Mouse (Mus musculus) thymus, adult 2 months (tissue): ENCODE data around the gene Cdhr3. TPM values are rescaled to one million over a fixed set of nuclear protein-coding genes. Genes with fewer than 3 reads are reported as not detected.

ENCODE experiments used
- DNase-seq: peaks from one replicate; pipeline ENCODE4 v3.0.0; 2021
- H3K27ac ChIP-seq: fragments of 200-500 bp; 2 replicates; pipeline ENCODE4 v1.5.1; 2012; ENCODE audit warnings: low read length, control low read depth; ENCODE audit not compliant: control insufficient read depth, insufficient read depth
- H3K27me3 ChIP-seq: fragments of 200-500 bp; 2 replicates; pipeline ENCODE4 v1.6.1; 2012; ENCODE audit warnings: mild to moderate bottlenecking, low read length, moderate library complexity, mixed read lengths; ENCODE audit not compliant: control insufficient read depth, insufficient read depth
- H3K36me3 ChIP-seq: fragments of 200-500 bp; 2 replicates; pipeline ENCODE4 v1.6.1; 2012; ENCODE audit warnings: mild to moderate bottlenecking, low read length, moderate library complexity; ENCODE audit not compliant: control insufficient read depth, insufficient read depth
- H3K4me1 ChIP-seq: fragments of 200-500 bp; replicated peaks from 2 replicates; pipeline ENCODE4 v1.6.1; 2012; ENCODE audit warnings: low read length; ENCODE audit not compliant: control insufficient read depth, insufficient read depth
- H3K4me3 ChIP-seq: fragments of 200-500 bp; 2 replicates; pipeline ENCODE4 v1.5.1; 2012; ENCODE audit warnings: mild to moderate bottlenecking, low read length, control low read depth, moderate library complexity; ENCODE audit not compliant: control insufficient read depth, insufficient read depth
- CTCF ChIP-seq: fragments of 200-500 bp; IDR thresholded peaks from 2 replicates; pipeline ENCODE4 v1.5.1; 2012; ENCODE audit warnings: mild to moderate bottlenecking, control low read depth, low read length, moderate library complexity, borderline replicate concordance; ENCODE audit not compliant: control insufficient read depth, poor library complexity, insufficient read depth; ENCODE audit errors: extremely low read depth
- POLR2A ChIP-seq: fragments of 200-500 bp; IDR thresholded peaks from 2 replicates; pipeline ENCODE4 v1.6.1; 2012; ENCODE audit warnings: mild to moderate bottlenecking, low read length, control low read depth, moderate library complexity; ENCODE audit not compliant: control insufficient read depth, poor library complexity, insufficient read depth; ENCODE audit errors: extremely low read depth
- WGBS: fragments of 180-500 bp; shearing (Covaris S2); methylation state at CpG from one replicate; pipeline ENCODE4 v1.1.7; 2018; 5-methylcytosine and 5-hydroxymethylcytosine counted together
- polyA plus RNA-seq: library from polyadenylated mRNA; depleted of rRNA; stranded (reverse); fragments of >200 nt; gene quantifications from 2 replicates; pipeline ENCODE4 v1.2.3, GENCODE M21; 2012; rRNA removed

The Cdhr3 gene
- 0.38 and 0.40 TPM in 2 replicates for polyA plus RNA-seq

GRCm38 (mm10) chr12:33092775-33093174, at the start of gene Cdhr3:
Cdhr3 (minus strand) TSS chr12:33092875.
- Histone ChIP-seq H3K27ac (no peak within 1 kb of the TSS), H3K36me3 (no peaks in the 10 kb centered on the region), H3K4me3 (no peak within 1 kb of the TSS), H3K27me3 (no peaks in the 10 kb centered on the region), H3K4me1 (no peaks in the 10 kb centered on the region)
- TF ChIP-seq POLR2A (no peak), CTCF (no peak)
- no peak for DNase-seq
- 78% methylated on average over 6 of the region's 6 CpGs for WGBS

GRCm38 (mm10) chr12:33139083-33139482, 46.4 kb upstream of the Cdhr3 start:
- DNase-seq, result no peak
- Histone ChIP-seq H3K36me3 (no peaks in the 10 kb centered on the region), H3K4me1 (no peaks in the 10 kb centered on the region), H3K27ac (no peak overlapping the region), H3K4me3 (no peak overlapping the region), H3K27me3 (no peaks in the 10 kb centered on the region)
- WGBS, result 97% methylated on average over 3 of the region's 3 CpGs
- no peak for TF ChIP-seq CTCF
- TF ChIP-seq POLR2A, result no peak

GRCm38 (mm10) chr12:33137857-33138256, 45.2 kb upstream of the Cdhr3 start:
- 61% methylated on average over 1 of the region's 1 CpGs for WGBS
- no peak for TF ChIP-seq POLR2A
- Histone ChIP-seq H3K36me3 (no peaks in the 10 kb centered on the region), H3K27me3 (no peaks in the 10 kb centered on the region), H3K4me1 (no peaks in the 10 kb centered on the region), H3K4me3 (no peak overlapping the region), H3K27ac (no peak overlapping the region)
- DNase-seq, result no peak

GRCm38 (mm10) chr12:33131796-33132195, 39.1 kb upstream of the Cdhr3 start:
- Histone ChIP-seq H3K4me1 (peaks cover 11% of the 10 kb centered on the region), H3K27ac (peak overlapping the region; percentile 29; the same call in 1 of the 2 replicates), H3K36me3 (no peaks in the 10 kb centered on the region), H3K27me3 (no peaks in the 10 kb centered on the region), H3K4me3 (no peak overlapping the region)
- TF ChIP-seq CTCF (no peak), POLR2A (no peak)
- 7% methylated on average over 7 of the region's 7 CpGs for WGBS
- DNase-seq, result no peak

GRCm38 (mm10) chr12:33130401-33130800, 37.7 kb upstream of the Cdhr3 start:
- Histone ChIP-seq H3K4me1 (peaks cover 11% of the 10 kb centered on the region), H3K27me3 (no peaks in the 10 kb centered on the region), H3K27ac (no peak overlapping the region), H3K36me3 (no peaks in the 10 kb centered on the region), H3K4me3 (no peak overlapping the region)
- TF ChIP-seq CTCF, result no peak
- no peak for TF ChIP-seq POLR2A
- WGBS, result 94% methylated on average over 8 of the region's 8 CpGs
- DNase-seq, result no peak

- Histone ChIP-seq H3K27ac (no peak overlapping the region), H3K4me1 (peaks cover 11% of the 10 kb centered on the region), H3K4me3 (no peak overlapping the region), H3K36me3 (no peaks in the 10 kb centered on the region), H3K27me3 (no peaks in the 10 kb centered on the region)
- WGBS, result 81% methylated on average over 4 of the region's 4 CpGs
- no peak for DNase-seq
- TF ChIP-seq POLR2A, result no peak
- no peak for TF ChIP-seq CTCF
Observed at GRCm38 (mm10) chr12:33129410-33129809, 36.7 kb upstream of the Cdhr3 start.

- WGBS, result 99% methylated on average over 7 of the region's 7 CpGs
- TF ChIP-seq CTCF (no peak), POLR2A (no peak)
- Histone ChIP-seq H3K36me3 (no peaks in the 10 kb centered on the region), H3K4me3 (no peak overlapping the region), H3K27ac (no peak overlapping the region), H3K4me1 (peaks cover 11% of the 10 kb centered on the region), H3K27me3 (no peaks in the 10 kb centered on the region)
- no peak for DNase-seq
Observed at GRCm38 (mm10) chr12:33128702-33129101, 36.0 kb upstream of the Cdhr3 start.
